Mouse (Mus musculus): ENCODE results near the gene Knstrn. TPM values are rescaled to one million over a fixed set of nuclear protein-coding genes. Genes with fewer than 3 reads are reported as not detected.

Knstrn gene
- total RNA-seq, 4 experiments from 2014 or later = 0.97 to 1.9 (median 1.5) TPM

DNA sequence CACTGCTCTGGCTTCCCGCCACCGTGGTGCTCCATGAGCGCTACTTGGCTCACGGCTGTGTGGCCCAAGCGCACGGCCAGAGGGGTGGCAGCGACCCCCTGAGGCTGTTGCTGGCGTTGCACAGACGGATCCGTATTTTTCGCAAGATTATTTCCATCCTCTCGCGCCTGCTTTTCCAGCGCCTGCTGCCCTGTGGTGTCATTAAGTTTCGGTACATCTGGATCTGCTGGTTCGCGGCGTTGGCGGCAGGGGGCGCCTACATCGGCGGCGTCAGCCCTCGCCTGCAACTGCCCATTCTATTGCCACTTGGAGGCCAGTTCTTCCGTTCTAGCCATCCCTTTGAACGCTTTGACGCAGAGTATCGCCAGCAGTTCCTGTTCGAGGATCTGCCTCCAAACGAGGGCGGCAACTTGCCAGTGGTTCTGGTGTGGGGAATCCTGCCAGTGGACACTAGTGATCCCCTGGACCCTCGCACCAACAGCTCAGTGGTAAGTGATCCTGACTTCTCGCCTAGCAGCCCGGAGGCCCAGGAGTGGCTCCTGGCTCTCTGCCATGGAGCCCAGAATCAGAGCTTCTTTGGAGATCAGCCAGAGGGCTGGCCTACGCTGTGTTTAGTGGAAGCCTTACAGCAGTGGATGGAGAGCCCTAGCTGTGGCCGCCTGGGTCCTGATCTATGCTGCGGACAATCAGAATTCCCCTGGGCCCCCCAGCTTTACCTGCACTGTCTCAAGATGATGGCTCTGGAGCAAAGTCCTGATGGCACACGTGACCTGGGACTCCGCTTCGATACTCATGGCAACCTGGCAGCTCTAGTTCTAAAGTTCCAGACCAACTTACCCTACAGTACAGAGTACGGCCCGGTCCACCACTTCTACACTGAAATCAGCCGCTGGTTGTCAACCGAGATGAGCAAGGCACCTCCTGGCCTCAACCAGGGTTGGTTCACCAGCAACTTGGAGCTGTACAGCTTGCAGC lies 23.0 kb upstream of the Knstrn start:
- peak; percentile 33 to 34 for DNase-seq (ENCODE audit: low spot score in 2 of 2)

DNA sequence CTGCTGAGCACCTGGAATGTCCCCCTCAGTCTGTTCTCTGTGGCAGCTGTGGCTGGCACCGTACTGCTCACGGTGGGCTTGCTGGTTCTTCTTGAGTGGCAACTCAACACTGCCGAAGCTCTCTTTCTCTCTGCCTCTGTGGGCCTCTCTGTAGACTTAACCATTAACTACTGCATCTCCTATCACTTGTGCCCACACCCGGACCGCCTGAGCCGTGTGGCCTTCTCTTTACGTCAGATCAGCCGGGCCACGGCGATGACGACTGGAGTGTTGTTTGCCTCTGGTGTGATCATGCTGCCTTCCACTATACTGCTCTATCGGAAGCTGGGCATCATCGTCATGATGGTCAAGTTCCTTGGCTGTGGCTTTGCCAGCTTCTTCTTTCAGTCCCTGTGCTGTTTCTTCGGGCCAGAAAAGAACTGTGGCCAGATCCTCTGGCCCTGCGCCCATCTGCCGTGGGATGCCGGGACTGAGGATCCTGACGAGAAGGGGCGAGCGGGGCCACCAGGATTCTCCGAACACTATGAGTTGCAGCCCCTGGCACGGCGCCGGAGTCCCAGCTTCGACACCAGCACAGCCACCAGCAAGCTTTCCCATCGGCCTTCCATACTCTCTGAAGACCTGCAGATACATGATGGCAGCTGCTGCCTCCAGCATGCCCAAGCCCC lies 22.1 kb upstream of the Knstrn start:
- no peak for DNase-seq (ENCODE audit: low spot score in 2 of 2)

DNA sequence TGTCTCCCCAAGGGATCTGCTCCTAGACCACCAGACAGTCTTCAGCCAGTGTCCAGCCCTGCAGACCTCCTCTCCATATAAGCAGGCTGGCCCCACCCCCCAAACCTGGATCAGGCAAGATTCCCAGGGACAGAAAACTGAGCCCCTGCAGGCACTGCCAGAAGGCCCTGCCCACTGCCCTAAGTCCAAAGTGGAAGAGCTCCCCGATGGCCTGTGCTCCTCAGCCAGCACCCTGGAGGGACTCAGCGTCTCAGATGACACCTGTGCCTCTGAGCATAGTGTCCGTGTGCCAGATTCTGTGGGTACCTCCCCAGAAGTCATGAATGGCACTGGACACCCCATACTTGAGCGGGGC lies 21.6 kb upstream of the Knstrn start:
- no peak for DNase-seq (ENCODE audit: low spot score in 2 of 2)

DNA sequence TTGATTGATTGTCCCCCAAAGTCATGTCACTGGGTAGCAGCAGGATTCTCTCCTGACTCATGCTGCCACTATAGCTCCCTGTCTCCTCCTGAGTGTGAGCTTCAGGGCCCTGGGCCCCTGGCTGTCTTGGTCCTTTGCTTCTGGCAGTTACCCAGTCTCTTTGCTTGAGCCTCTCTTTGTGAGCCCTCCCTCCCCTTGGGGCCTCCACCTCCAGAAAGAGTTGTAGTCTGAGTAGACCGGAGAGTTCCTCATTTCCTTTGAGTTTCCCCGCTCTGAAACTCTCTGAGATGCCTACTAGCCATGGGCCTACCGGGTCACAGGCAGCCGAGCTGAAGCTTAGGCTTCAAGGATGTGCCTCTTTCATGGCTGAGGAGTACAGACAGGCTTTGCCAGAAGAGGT lies 20.2 kb upstream of the Knstrn start:
- no peak for DNase-seq (ENCODE audit: low spot score in 2 of 2)

DNA sequence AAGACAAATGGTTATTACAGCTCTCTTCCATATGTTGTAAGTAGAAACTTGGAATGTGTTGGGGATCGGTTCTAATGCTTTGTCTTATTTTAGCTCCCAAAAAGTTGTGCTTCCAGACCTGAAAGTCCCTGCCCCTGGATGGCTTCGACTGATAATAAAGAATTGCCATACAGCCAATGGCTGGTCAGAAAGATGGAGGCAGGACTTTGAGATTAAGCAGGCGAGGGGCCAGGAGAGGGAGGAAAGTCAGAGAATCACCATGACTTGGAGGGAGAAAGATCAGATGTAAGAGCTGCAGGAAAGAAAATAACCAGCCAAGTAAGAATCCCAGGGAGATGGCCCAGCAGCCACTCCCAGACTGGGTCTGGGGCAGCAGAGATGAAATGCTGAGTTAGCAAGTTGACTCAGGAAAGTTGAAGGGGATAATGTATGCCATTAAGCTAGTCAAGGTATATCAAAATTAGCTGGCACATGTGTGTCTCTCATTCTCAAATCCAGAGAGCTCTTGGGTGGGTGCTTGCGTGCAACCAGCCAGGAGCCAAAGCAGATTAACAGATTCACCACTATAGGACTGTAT lies 11.2 kb upstream of the Knstrn start:
- DNase-seq (ENCODE audit: low spot score in 2 of 2) = no peak

DNA sequence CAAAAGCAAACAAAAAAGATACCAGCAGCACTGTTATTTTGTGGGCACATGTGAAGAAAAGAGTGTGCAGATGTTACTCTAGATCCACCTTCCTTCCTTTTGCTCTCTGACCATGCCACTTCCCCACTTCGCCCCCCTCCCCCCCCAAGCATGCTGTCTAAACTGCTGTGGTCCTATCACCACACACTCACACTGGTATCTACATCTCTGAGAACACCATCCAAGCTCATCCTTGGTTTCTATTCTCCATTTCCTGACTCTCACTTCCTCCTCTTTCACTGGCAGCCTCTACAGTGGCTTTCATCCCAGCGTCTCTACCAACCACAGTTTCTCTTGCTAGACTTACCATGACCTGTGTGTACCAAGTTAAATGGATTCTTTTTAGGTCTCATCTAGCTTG lies 9.3 kb upstream of the Knstrn start:
- no peak for DNase-seq (ENCODE audit: low spot score in 2 of 2)

DNA sequence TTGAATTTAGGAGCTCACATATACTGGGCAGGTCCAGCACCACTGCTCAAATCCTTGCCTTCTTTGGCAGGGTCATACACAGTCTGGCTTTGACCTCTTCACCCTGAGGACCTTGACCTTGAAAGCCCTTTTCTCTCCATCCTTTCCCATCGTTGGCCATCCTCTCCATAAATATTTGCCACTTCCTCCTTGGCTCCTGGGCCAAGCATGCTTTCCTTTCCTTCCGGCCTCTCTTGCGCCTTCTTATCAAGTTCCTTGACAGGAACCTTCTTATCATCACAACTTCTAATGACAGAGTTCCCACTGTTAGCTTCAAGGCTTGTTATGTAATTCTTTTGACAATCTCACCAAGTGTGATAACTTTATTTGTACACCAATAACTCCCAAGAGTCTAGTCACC lies 8.7 kb upstream of the Knstrn start:
- no peak for DNase-seq (ENCODE audit: low spot score in 2 of 2)

DNA sequence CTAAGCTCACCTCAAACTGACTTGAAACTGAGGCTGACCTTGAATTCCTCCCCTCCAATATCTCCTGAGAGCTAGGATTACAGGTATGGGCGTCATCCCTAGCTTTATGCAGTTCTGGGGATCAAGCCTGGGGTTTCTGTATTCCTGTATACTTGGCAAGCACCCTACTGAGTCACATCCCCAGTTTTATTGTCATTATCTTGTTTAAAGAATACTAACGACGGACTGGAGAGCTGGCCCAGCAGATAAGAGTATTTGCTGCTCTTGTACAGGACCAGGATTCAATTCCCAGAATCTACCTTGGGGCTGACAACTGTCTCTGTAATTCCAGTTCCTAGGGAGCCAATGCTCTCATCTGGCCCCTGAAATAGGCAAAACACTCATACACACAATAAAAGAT lies 8.0 kb upstream of the Knstrn start:
- no peak for DNase-seq (ENCODE audit: low spot score in 2 of 2)

DNA sequence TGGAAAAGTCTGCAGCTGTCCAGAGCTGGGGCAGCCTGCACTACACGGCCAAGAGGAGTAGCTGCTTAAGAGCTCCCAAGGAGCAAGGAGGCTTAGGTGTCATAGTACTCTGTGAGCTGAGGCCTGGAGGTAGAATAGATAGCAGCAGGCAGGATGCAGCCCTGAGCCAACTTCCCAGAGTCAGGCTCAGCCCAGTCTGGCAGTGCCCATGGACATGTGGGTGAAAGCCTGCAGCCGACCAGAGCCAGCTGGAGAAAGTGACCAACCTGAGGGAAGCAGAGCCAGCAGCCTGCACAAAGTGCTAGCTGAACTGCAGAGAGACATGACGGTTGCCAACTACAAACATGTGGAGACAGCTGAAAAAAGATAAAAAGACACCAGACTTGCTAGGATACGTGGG lies 6.9 kb upstream of the Knstrn start:
- peak in 1 of 2 experiments; percentile 49 for DNase-seq (ENCODE audit: low spot score in 2 of 2)

DNA sequence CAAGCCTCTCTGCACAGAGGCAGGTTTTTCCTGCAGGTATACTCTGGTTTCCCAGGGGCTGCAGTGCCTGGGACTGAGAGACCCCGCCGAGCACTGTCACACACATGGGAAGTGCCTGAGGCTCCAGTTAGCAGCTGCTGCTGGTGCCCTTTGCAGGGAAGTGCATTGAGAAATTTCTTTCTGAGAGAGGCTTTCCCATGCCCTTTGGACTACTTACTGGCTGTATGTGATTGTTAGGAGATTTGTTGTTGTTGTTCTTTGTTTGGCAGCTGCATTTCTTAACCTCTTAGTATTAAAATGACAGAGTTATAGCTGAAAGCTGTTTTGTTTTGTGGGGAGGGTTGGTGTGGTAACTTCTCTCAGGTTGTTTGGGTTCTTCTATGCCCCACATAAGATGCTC lies 2.9 kb upstream of the Knstrn start:
- no peak for DNase-seq (ENCODE audit: low spot score in 2 of 2)

DNA sequence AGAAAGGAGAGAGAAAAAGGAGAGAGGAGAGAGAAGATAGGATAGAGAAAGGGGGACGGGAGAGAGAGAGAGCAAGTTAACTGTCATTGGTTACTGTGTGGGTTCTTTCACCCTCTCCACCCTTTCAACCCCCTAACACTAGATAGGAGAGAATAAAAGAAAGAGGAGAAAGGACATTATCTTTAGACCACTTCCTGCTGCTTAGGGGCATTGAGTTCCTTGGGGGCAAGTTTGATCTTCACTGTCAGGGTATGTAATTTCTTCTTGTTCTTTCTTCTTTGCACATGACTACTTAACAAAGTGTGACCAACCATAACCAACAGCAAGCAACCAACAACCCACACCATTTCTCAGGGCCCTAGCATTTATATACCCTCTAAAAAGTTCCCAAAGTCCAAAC lies 1.1 kb upstream of the Knstrn start:
- DNase-seq (ENCODE audit: low spot score in 2 of 2) = no peak

DNA sequence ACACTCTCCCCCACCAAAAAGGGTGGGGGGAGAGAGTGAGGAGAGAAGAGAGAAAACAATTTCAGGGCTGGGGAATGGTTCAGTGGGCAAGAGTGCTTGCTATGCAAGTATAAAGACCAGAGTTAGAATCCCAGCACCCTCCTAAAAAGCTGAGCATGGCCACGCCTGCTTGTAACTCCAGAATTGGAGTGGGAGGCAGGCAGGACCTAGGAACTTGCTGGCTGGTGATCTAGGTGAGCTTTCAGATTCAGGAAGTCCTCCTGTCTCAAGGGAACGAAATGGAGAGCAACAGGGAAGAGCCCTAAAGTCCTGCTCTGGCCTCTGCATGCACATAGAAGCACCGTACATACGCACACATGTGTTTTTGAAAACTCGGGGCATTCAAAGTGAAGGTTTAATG lies 9.0 kb downstream of the Knstrn start:
- no peak for DNase-seq (ENCODE audit: low spot score in 2 of 2)

DNA sequence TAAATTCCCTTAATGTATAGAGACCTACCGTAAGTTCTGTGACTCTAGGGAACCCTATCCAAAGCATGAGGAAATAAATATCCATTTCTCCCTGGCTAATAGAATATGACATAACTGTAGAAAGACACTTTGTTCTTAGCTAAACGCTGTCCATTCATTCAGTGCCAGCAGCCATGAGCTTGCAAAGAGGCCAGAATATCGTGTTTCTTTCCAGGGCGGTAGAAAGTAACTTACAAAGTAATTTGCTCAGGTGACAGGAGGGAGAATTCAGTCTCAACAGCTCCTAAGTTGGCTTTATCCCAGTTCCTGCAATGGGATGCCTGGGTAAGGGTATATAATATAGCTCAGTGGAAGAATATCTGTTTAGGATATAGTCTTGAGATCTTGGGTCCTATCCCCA lies 10.6 kb downstream of the Knstrn start:
- no peak for DNase-seq (ENCODE audit: low spot score in 2 of 2)

DNA sequence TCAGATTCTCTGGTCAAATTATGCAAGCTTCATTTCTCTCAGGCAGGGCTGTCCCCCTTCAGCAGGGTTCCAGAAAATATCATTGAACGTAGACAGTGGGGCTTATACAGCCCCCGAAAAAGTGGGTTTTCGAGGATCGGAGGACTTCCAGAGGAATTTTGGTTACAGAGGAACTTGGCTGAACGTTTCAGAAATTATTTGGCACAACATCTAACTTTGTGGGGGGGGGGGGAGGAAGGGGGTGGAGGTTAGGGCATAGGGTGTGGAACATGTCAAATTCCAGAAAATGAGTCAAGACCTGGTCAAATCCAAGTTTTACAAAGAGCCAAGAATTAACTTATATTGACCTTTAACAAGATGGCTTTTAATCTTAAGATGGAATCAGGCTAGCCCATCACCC lies 15.3 kb downstream of the Knstrn start:
- no peak for DNase-seq (ENCODE audit: low spot score in 2 of 2)

DNA sequence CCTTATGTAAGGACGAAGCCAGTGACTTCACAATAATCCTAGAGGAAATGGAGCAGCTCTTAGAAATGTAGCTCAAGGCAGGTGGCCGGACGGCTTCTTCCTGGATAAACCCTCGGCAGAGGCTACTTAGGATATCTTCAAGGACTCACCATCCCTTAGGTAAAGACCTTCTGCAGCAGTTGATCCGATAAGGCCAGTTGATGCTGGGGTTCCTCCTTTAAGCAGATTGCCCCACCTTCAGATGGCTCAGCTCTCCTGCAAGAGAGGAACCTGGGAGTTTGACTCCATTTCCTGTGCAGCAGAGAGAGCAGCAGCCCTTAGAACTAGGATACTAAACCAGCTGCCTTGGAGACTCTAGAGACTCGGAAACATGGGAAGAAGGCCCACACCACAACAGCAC lies 20.3 kb downstream of the Knstrn start:
- no peak for DNase-seq (ENCODE audit: low spot score in 2 of 2)

DNA sequence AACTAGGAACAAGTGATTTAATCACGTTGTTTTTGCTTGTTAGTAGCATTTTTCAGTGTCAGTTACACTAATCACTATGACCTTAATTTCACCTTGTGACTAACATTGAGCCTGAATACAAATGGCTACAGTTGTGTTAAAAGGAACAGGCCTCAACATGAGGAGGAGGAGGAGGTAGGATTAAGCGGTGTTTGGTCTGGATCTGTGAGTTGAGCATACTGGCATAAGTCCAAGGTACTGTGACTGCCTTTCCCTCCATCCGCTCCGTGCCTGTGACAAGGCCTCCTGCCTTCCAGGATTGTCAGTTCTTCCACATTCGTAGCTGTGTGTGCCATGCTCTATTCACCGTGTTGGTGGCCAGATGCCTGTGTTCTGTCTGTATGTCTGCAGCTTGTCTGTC lies 21.3 kb downstream of the Knstrn start:
- DNase-seq (ENCODE audit: low spot score in 2 of 2) = no peak

DNA sequence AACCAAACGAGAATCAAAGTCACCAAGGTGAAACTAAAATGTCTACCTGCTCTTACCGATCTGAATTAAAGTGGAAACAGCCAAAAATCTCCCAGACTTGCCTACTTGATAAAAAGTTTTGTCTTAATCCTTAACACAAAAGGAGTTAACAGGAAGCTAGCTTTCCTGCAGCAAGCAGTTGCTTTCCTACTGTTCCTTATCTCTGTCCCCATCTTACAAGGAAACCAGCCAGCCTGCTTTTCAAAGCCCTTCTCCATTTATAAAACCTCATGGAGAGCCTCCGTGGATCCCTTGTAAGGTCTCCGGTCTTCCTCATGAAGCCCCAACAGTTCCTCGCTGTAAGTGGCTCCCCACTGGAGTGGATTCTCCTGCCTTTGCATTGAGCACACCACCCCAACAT lies 24.5 kb downstream of the Knstrn start:
- no peak for DNase-seq (ENCODE audit: low spot score in 2 of 2)

DNA sequence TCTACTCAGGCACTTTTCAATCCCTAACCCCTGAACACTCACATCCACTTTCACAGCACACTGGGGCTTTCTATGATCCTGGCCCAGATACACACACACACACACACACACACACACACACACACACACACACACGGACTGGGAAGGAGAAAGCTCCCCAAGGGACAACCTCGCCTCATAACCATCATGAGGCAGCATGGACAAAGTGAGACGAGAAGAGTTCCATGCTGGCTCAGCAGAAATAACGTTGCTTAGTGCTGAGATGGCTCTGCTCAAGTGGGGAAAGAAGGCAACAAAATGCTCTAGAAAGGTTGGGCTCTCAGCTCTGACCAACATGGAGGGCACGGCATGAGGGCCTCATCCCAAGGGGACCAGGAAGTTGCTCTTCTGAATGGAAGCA lies 27.4 kb downstream of the Knstrn start:
- no peak for DNase-seq (ENCODE audit: low spot score in 2 of 2)

DNA sequence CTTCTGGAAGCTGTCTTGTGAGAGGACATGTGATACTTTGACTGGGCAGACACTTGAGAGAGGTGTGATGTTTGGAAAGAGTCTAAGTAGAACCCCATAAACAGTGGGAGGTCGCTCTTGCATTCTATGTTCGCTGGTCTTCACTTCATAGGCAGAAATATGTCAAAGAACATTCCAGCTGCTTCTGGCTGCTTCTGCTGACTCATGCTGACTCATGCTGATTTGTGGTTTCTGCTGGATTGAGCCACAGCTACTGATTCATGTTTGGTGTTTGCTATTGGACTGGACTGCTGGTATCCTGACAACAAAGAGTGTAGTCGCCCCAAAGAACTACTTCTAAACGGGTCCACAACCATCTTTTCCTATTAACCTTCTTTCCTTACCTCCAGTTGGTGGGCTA lies 28.0 kb downstream of the Knstrn start:
- no peak for DNase-seq (ENCODE audit: low spot score in 2 of 2)

DNA sequence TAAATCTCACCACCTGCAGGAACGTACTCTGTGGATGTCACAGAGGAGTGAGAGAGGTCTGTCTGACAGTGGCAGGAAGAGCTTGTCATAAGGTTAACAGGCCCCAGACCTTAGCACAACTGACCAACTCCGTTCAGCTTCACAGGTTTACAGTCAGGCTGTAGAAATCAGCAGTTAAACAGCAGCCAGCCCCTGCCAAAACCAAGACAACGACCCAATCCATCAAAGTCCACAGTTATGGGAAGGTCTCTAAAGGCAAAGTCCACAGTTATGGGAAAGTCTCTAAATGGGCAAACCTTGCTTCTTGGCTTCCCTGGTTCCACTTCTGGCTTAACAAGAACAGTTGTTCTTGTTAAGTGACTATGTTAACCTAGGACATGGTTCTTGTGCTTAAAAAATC lies 30.6 kb downstream of the Knstrn start:
- DNase-seq (ENCODE audit: low spot score in 2 of 2) = no peak

DNA sequence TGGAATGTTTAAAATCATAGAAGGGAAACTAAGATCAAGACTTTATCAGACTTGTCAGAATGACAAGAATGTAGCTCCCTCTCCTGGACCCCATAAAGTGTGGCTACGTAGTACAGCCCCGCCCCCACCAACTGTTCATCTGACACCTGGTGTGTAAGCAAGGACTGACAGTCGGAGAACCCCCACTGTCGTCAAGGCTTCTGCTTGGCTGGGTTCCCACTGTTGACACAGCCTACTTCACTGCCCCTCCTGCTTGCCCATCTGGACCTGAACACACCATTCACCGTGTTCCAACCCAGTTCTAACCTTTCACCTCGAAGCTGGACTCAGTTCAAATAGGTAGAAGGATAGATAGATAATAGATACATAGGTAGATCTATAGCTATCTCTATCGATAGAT lies 32.4 kb downstream of the Knstrn start:
- no peak for DNase-seq (ENCODE audit: low spot score in 2 of 2)

DNA sequence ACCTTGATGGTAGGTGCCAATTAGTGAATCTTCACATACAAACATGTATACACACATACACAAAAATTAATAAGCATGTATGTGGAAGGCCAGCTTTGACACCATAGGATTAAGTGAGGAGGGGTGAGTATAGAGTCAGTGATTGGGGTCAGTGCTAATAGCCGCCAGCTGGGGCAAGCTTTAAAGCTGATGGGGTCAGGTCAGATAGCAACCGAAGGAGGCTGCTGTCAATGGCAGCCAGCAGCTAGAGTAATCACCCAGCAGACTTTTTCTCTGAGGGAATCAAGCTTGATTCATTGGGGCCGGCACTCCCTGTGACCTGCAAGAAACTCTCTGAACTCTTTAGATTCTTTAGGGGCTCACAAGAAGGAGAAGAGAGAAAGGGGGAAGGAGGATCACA lies 38.0 kb downstream of the Knstrn start:
- no peak for DNase-seq (ENCODE audit: low spot score in 2 of 2)
